Mouse (Mus musculus): ENCODE measurements around the gene Zfp341.

Gene Zfp341

GRCm38 (mm10) chr2:154680337-154680736 is 67.2 kb downstream of the Zfp341 start:
- DNase-seq: no peak

GRCm38 (mm10) chr2:154680941-154681340 is 67.8 kb downstream of the Zfp341 start:
- DNase-seq: no peak

DNA sequence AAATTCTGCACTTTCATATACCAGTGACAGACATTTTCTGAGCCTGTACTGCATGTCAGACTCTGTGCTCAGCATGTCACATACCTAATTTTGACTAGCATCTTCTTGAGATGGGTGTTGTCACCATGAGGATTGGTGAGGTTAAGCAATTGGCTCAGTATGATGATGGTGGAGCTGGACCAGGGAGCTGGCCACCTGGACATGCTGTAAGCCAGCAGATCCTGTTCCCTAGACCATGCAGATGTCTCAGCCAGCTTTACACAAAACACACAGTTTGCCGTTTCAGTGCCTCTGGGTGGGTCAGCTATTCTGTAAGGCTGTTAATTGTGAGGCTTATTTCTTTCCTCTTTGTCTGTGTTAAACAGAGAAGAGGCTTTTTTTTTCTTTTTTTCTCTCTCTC is 69.6 kb downstream of the Zfp341 start:
- no peak for DNase-seq

DNA sequence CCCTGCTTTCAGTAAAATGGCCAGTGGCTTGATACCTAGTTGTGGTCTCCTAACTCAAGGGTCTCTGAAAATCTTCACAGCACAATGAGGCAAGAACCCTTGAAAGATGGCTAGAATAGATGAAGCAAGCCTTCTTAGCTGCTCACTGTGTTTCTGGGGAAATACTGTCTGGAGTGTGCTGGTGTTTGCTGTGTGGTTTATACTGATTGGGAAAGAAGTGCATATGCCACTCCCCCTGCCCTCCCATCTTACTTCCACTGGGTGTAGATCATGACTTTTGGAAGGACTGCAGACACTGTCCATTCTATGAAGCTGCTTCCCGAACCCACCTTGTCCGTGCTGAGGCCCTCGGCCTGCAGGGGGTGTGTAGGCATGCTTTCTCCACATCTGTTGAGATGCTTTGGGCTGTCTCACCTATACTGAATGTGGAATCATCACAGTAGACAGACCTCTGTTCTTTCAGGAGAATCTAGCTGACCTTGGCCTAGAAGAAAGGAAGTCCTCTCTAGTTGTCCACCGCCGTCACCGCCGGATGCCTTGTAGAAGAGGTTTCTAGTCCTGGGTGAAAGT is 71.9 kb downstream of the Zfp341 start:
- DNase-seq: no peak

DNA sequence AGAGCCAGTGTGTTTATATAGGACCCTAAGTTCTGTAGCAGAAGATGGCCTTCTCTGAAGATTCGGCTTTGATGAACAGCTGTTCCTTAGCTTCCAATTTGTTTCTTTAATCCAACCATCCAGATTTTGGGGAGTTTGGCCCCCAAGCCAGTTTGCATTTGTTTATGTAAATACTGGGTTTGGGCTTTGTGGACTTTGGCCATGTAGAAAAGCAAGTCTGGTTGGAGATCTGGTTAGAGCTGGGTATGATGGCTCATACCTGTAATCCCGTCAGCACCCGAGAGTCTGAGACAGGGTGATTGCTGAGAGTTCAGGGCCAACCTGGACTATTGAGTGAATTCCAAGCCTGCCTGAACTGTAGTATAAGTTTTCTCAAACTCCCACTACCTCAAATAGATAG is 72.7 kb downstream of the Zfp341 start:
- no peak for DNase-seq

DNA sequence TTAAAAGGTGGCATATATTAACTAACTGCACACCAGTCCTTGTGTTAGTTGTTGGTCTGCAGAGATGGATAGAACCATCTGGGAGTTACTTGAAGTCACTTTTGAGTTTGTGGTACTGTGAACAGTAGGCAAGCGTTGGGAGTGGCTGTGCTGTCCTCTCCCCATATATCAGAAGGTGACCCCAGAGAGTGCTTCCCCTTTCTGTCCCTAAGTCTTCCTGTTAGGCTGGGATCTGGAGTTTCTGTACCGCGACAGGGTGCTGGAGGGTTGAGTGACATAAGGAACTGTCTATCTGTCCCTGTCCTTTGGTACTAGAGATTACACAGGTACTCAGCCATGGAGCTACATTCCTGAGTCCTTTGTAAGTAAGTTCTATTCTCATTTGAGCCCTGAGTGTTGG is 73.7 kb downstream of the Zfp341 start:
- DNase-seq: no peak

- no peak for DNase-seq
Observed at GRCm38 (mm10) chr2:154689391-154689790, 76.3 kb downstream of the Zfp341 start.

DNA sequence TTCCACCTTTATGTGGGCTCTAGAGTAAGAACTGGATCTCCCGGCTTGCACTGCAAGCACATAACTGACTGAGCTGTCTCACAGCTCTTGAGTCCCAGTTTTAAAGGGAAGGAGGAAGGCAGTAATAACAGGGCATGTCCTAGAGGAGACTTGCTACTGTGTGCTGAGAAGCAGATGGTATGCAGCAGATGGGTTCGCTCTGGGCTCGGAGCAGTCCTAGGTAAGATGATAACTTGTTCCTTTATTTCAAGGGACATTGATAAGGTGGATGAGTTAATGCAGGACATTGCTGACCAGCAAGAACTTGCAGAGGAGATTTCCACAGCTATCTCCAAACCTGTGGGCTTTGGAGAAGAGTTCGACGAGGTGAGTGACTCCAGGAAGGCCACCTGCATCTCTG is 77.9 kb downstream of the Zfp341 start:
- no peak for DNase-seq

DNA sequence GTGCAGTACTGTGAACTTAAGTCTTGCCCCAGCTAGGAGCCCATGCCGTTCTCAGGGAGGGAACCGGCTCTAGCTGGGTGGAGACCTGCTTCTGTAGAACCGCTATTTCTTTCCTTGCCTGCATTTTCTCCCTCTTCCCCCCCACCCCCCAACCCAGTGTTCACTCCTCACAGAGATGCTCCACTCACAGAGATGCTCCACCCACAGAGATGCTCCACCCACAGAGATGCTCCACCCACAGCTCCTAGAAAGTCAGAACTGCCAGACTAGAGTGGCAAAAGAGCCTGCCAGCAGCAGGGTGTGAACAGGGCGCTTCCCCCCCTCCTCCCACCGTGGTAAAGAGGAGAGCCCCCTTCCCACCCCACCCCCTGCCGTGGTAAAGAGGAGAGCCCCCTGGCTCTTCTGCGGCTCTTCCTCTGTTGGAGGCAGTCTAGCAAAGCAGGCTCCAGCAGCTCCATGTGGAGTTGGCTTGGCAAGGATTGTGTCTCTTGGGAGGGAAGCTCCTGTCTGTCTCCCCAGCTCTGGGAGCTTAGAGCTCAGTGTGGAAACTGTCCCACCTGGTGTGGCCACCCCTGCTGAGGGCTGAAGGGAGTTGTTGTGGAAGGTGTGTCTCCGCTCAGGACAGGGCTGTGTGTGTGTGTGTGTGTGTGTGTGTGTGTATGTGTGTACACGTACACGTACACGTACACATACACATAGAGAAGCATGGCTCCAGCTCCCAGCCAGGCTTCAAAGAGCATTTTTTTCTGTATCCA is 80.3 kb downstream of the Zfp341 start:
- no peak for DNase-seq

DNA sequence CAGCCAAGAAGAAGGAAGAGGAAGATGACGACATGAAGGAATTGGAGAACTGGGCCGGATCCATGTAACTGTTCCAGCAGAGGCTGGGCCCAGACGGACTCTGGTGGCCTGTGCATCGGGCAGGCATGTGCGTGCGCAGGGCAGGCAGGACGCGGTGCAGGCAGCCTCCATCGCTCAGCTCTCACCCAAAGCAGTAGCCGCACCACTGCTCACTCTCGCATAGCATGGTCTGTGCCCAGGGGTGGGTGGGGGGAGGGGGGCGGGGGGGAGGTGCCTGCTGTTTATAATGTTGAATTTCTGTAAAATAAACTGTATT is 80.8 kb downstream of the Zfp341 start:
- no peak for DNase-seq

- DNase-seq: no peak
Observed at GRCm38 (mm10) chr2:154695690-154696089, 82.6 kb downstream of the Zfp341 start.
